Mouse (Mus musculus): ENCODE measurements around the gene D17H6S53E. TPM values are rescaled to one million over a fixed set of nuclear protein-coding genes. Genes with fewer than 3 reads are reported as not detected.

Gene D17H6S53E
- polyA plus RNA-seq, 1 experiment from 2014 or later, result 5.3 TPM

DNA sequence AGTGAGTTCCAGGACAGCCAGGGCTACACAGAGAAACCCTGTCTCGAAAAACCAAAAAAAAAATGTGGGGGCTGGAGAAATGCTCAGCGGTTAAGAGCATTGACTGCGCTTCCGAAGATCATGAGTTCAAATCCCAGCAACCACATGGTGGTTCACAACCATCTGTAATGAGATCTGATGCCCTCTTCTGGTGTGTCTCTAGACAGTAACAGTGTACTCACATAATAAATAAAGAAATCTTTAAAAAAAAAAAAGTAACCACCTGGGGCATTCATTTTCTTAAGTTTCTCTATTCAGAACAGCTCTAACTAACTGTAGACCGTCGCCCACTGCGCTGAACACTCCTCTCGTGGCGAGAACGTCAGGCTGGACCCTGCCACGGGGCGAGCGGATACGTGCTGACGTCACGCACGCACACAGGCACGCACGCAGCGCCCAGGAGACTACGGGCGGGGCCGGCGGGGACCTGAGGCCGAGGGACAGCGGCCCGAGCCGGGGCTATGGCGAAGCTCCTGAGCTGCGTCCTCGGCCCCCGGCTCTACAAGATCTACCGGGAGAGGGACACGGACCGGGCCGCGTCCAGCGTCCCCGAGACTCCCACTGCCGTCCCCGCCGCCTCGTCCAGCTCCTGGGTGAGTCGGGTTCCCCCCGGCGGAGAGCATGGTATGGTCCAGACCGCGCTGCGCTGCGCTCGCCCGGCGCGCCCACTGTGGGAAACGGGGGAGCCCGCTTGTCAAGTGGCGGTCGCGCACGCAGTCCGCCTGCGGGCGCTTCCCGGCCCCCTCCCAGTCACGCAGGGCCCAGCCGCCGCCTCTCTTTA lies 37.1 kb upstream of the D17H6S53E start, which contains the start of gene Abhd16a:
Gene Abhd16a (plus strand): TSS at position 439 of the 820 bp plus-strand sequence.
- Histone ChIP-seq H3K4me3 (replicated peaks) (peak within 1 kb of the TSS; percentile 55), H3K27ac (peak within 1 kb of the TSS; percentile 91), H3K27me3 (peaks cover 3% of the 10 kb centered on the region; the same call in 1 of the 2 replicates), H3K36me3 (replicated peaks) (peaks cover 22% of the 10 kb centered on the region), H3K4me2 (peak within 1 kb of the TSS; percentile 62), H3K9me3 (no peaks in the 10 kb centered on the region), H3K4me1 (peaks cover 13% of the 10 kb centered on the region), H3K9ac (peak within 1 kb of the TSS; percentile 68)
- 3% methylated on average over 65 of the region's 67 CpGs for WGBS
- ATAC-seq (ENCODE audit: low FRiP score), result peak; percentile 99

DNA sequence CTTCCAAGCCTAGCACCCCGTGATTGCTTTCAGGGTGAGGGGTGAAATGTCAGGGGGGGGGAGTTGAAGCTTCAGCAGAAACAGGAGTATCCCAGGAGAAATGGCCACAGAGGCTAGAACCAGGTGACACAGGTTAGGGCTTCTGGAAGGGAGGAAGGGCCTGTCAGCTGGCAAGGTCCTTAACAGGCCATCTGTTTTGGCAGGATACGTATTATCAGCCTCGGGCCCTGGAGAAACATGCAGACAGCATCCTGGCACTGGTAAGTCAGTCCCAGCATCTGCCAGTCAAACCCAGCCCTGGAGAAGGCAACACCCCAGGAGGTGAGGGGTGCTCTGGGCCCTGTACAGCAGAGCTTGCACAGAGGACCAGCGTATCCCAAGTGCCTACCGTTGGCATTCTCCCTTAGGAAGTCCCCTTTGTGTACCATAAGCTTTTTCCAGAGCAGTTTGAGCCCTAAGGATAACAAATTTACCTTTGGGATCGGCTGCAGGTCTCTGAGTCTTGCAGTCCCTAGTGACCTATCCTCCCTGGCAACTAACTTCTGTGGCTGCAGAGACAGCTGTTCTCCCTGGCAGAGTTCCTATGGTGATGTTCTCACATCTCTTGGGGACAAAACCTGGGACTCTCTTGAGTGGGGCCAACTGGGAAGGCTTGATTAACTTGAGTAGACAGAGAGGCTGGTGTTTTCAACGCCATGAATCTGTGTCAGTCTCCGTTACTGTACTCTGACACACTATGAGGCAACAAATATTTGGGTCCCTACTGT lies 35.8 kb upstream of the D17H6S53E start:
- H3K27ac ChIP-seq, result no peak overlapping the region
- peaks cover 35% of the 10 kb centered on the region for H3K36me3 ChIP-seq (replicated peaks)
- peaks cover 13% of the 10 kb centered on the region for H3K4me1 ChIP-seq
- peaks cover under 1% of the 10 kb centered on the region; the same call in 1 of the 2 replicates for H3K27me3 ChIP-seq
- 78% methylated on average over 8 of the region's 8 CpGs for WGBS
- no peak for ATAC-seq (ENCODE audit: low FRiP score)
- peak overlapping the region; percentile 55 for H3K4me3 ChIP-seq (replicated peaks)
- no peaks in the 10 kb centered on the region for H3K9me3 ChIP-seq
- peak overlapping the region; percentile 62 for H3K4me2 ChIP-seq
- peak overlapping the region; percentile 68 for H3K9ac ChIP-seq

DNA sequence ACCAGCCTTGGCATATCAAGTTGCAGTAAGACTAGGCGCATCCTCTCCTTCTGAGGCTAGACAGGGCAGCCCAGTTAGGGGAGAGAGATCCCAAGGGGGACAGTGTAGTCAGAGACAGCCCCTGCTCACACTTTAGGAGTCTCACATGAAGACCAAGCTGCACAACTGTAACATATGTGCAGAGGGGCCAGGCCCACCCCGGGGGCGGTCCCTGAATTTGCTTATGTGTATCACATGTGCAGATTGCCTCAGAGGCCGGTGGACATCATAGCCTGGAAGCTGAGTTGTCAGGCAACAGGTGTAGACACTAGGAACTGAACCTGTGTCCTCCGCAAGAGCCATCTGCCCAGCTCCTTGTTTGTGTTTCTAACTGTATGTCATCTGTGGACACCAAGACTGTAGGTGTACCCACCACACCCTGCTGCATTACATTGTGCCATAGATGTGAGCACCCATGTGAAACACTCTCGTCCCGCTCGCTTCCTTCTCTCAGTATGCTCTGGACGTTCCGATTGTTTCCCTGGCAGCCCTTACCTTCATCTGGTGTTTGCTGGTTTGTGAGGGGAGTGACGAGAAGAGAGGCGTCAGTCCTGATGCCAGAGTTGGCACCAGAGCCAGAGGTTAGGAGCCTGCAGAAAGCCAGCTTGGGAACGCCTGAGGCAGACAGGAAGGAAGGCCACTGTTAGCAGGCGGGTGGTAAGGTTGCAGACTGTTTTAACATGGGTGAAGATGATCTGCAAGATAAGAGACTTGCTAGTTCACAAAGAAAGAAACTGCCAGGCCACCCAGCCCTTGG lies 33.6 kb upstream of the D17H6S53E start:
- Histone ChIP-seq H3K27me3 (no peaks in the 10 kb centered on the region), H3K36me3 (replicated peaks) (peaks cover 56% of the 10 kb centered on the region), H3K27ac (no peak overlapping the region), H3K9ac (no peak overlapping the region), H3K4me1 (peaks cover 13% of the 10 kb centered on the region), H3K4me2 (no peak overlapping the region), H3K9me3 (no peaks in the 10 kb centered on the region), H3K4me3 (replicated peaks) (no peak overlapping the region)
- 93% methylated on average over 14 of the region's 14 CpGs for WGBS
- no peak for ATAC-seq (ENCODE audit: low FRiP score)

DNA sequence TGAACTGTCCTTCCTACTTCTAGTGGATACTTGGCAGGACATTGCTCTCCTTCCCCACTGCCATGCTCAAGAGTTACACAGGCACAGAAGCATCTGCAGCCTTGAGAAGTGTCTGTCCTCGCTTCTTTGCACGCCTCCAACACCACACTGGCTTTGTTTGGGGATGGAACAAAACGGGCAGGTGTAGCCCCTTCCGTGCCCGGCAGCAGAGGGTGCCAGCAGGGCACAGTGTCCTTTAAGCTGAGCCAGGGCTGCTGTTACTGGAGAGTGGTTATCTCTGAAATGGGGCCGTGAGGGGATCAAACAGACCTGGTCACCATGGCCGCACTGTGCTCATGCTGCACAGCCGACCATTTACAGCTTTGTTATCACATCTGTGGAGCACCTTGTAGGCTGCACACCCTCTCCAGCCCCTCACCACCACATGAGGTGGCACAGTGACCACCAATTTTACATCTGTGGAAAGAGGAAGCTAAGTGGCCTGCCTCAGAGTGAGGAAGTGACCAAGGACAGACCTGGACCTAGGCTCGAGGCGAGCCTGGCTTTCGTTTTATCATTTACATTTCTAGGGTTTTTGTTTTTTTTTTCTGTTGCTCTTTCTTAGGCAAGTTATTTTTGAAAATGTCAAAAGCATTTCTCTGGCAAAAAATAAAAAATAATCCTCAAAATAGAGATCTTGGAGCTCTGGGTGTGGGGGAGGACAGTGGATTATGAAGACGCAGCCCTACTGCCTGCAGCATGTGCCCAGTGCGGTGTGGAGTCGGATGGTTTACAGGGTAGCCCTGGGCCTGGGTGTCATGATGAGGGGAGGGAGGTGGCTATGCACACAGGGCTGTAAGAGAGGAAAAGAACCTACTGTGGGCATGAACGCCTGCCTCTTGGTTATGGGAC lies 31.5 kb upstream of the D17H6S53E start:
- H3K4me3 ChIP-seq (replicated peaks), result no peak overlapping the region
- H3K36me3 ChIP-seq (replicated peaks), result peaks cover 77% of the 10 kb centered on the region
- H3K27me3 ChIP-seq, result no peaks in the 10 kb centered on the region
- no peaks in the 10 kb centered on the region for H3K9me3 ChIP-seq
- 94% methylated on average over 15 of the region's 15 CpGs for WGBS
- H3K4me2 ChIP-seq, result no peak overlapping the region
- no peak for ATAC-seq (ENCODE audit: low FRiP score)
- H3K4me1 ChIP-seq, result peaks cover 12% of the 10 kb centered on the region
- no peak overlapping the region for H3K9ac ChIP-seq
- no peak overlapping the region for H3K27ac ChIP-seq

DNA sequence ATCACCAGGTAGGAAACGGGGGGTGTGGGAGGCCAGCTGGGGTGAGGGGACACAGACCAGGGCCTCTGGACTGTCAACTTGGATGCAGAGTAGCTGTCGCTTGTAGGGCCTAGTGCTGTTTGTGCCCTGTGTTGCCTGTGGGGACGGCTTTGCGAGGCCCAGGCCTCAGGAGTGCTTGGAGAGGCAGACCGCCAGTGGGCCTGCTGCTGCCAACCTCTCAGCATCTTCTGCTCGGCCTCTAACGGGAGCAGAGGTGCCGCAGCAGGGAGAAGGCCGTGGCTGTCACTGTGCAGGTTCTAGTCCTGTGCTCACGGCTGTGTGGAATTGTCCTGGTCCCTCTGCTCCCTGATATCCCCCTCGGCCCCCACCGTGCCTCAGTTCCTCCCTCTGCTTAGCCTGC lies 29.6 kb upstream of the D17H6S53E start:
- no peaks in the 10 kb centered on the region for H3K4me1 ChIP-seq
- no peaks in the 10 kb centered on the region for H3K9me3 ChIP-seq
- no peak overlapping the region for H3K9ac ChIP-seq
- no peak for ATAC-seq (ENCODE audit: low FRiP score)
- H3K27ac ChIP-seq, result no peak overlapping the region
- no peak overlapping the region for H3K4me2 ChIP-seq
- peaks cover 94% of the 10 kb centered on the region for H3K36me3 ChIP-seq (replicated peaks)
- H3K27me3 ChIP-seq, result no peaks in the 10 kb centered on the region
- 79% methylated on average over 12 of the region's 12 CpGs for WGBS
- no peak overlapping the region for H3K4me3 ChIP-seq (replicated peaks)

DNA sequence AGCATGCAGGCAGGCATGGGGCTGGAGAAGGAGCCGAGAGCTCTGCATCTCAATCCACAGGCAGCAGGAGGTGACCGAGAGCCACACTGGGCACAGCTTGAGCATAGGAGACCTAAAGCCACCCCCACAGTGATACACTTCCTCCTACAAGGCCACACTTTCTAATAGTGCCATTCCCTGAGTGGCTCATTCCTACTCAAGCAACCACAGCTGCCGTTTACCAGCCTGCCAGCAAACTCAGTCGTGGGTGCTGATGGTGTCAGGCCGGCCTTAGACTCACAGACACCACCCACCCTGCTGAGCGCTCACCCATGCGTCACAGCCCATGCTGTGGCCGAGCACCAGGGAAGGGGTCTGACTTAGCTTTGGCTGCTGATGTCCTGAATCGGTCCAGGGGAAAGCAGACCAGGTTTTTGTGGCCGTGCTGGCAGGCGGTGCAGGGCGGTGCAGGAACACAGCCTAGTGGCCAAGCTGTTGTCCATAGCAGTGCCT lies 29.0 kb upstream of the D17H6S53E start:
- Histone ChIP-seq H3K27me3 (no peaks in the 10 kb centered on the region), H3K27ac (no peak overlapping the region), H3K9ac (no peak overlapping the region), H3K4me1 (no peaks in the 10 kb centered on the region), H3K9me3 (no peaks in the 10 kb centered on the region), H3K4me3 (replicated peaks) (no peak overlapping the region), H3K36me3 (replicated peaks) (peaks cover 94% of the 10 kb centered on the region), H3K4me2 (no peak overlapping the region)
- ATAC-seq (ENCODE audit: low FRiP score), result no peak
- WGBS, result 77% methylated on average over 12 of the region's 12 CpGs

DNA sequence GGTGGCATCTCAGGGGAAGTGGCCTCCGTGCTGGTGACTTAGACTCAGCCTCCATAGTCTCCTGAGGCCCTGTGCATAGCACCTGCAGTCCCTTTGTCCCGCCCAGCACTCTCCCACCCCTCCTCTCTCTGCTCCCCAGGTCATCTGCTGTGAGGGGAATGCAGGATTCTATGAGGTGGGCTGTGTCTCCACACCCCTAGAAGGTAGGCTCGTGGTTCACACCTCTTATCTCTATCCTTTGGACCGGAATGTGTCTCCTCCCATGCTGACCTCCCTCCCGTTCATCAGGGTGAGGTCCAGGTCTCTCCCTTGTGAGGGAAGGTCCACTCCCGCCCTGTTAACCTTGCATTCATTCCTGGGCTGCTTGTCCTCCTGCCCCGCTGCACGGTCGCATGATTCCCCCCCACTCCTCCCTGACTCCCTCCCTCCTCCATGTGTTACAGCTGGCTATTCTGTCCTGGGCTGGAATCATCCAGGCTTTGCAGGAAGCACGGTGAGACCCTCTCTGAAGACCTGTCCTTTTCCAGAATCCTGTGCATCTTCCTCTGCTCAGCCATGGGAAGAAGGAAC lies 25.9 kb upstream of the D17H6S53E start:
- Histone ChIP-seq H3K4me1 (no peaks in the 10 kb centered on the region), H3K9me3 (no peaks in the 10 kb centered on the region), H3K27me3 (no peaks in the 10 kb centered on the region), H3K36me3 (replicated peaks) (peaks cover 85% of the 10 kb centered on the region), H3K4me3 (replicated peaks) (no peak overlapping the region), H3K9ac (no peak overlapping the region), H3K27ac (no peak overlapping the region), H3K4me2 (no peak overlapping the region)
- 75% methylated on average over 10 of the region's 10 CpGs for WGBS
- no peak for ATAC-seq (ENCODE audit: low FRiP score)

DNA sequence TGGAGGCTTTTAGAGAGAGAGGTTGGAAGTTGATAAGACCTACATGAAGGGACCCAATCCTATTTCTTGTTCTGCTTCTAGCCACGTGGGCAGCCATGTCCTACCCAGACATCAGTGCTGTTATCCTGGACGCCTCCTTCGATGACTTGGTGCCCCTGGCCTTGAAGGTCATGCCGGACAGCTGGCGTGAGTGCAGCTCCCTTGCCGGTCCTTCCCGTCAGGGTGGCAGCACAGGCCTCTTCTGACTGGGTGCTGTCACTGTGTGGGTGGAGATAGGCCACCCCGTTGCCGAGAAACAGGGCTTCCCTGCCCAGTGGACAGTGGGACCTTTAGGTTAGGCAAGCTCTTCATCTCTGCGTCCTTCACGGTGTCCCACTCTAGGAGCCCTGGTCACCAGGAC lies 25.0 kb upstream of the D17H6S53E start:
- Histone ChIP-seq H3K27ac (no peak overlapping the region), H3K4me3 (replicated peaks) (no peak overlapping the region), H3K9ac (no peak overlapping the region), H3K36me3 (replicated peaks) (peaks cover 78% of the 10 kb centered on the region), H3K9me3 (no peaks in the 10 kb centered on the region), H3K4me1 (peaks cover 6% of the 10 kb centered on the region; the same call in 1 of the 2 replicates), H3K4me2 (no peak overlapping the region), H3K27me3 (no peaks in the 10 kb centered on the region)
- no peak for ATAC-seq (ENCODE audit: low FRiP score)
- WGBS, result 95% methylated on average over 11 of the region's 11 CpGs

DNA sequence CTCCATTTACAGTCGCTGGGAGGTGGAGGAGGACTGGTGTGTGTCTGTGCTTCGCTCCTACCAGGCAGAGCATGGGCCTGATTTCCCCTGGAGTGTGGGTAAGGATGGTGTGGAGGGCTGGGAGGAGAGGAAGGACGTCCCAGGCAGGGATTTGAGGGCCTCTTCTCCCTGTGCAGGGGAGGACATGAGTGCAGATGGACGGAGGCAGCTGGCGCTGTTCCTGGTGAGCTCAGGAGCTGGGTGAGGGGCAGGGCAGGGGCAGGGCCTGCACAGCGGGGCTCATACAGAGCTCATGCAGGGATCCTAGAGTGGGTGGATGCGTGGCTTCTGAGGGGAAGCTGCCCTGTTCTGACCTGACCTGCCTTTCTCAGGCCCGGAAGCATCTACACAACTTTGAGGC lies 23.9 kb upstream of the D17H6S53E start:
- no peaks in the 10 kb centered on the region for H3K27me3 ChIP-seq
- H3K4me3 ChIP-seq (replicated peaks), result no peak overlapping the region
- H3K27ac ChIP-seq, result no peak overlapping the region
- H3K9ac ChIP-seq, result no peak overlapping the region
- H3K4me1 ChIP-seq, result peaks cover 8% of the 10 kb centered on the region; the same call in 1 of the 2 replicates
- ATAC-seq (ENCODE audit: low FRiP score), result no peak
- H3K36me3 ChIP-seq (replicated peaks), result peaks cover 67% of the 10 kb centered on the region
- no peak overlapping the region for H3K4me2 ChIP-seq
- 81% methylated on average over 8 of the region's 8 CpGs for WGBS
- no peaks in the 10 kb centered on the region for H3K9me3 ChIP-seq

DNA sequence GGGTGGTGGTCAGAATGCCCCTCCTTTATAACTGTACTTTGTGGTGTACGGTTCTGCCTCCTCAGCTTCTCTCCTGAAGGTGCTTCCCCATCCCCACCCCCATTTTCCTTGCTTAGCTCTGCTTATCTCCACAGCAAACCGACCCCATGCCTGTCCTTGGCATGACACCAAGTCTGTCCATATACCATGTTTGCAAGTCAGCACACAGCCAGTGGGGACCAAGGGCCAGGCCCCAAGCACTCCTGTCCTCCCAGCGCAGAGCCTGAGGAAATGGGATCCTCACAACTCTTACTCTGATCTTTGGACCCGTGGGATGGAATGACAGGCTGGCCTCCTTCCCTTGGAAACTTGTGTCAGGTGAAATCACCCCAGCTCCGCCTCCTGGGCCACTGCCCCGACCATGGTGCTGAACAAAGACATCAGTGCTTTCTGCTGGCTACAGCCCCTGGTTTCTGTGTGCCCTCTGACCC lies 22.9 kb upstream of the D17H6S53E start:
- H3K9ac ChIP-seq, result no peak overlapping the region
- peaks cover 8% of the 10 kb centered on the region; the same call in 1 of the 2 replicates for H3K4me1 ChIP-seq
- no peaks in the 10 kb centered on the region for H3K9me3 ChIP-seq
- 79% methylated on average over 6 of the region's 6 CpGs for WGBS
- no peaks in the 10 kb centered on the region for H3K27me3 ChIP-seq
- peaks cover 57% of the 10 kb centered on the region for H3K36me3 ChIP-seq (replicated peaks)
- no peak overlapping the region for H3K4me3 ChIP-seq (replicated peaks)
- no peak overlapping the region for H3K4me2 ChIP-seq
- ATAC-seq (ENCODE audit: low FRiP score), result no peak
- H3K27ac ChIP-seq, result no peak overlapping the region

DNA sequence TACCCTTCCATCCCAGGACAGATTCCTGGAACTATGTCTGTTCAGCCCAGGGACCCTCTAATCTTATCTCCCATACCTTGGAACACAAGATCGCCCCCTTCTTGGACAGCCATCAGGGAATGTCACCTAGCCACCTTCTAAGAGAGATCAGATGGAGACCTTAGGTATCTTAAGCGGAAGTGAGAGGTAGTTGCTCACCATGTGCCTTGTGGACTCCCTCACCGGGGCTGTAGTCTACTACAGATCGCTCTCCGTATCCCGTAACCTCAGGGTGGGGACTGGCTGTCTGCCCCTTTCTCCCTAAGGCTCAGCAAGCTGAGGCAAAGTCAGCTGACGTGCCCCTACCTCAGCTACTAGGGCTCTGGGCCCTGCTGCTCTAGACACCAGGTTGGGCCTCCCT lies 22.1 kb upstream of the D17H6S53E start:
- Histone ChIP-seq H3K27me3 (no peaks in the 10 kb centered on the region), H3K36me3 (replicated peaks) (peaks cover 49% of the 10 kb centered on the region), H3K27ac (no peak overlapping the region), H3K4me3 (replicated peaks) (no peak overlapping the region), H3K4me1 (peaks cover 8% of the 10 kb centered on the region; the same call in 1 of the 2 replicates), H3K9ac (no peak overlapping the region), H3K4me2 (no peak overlapping the region), H3K9me3 (no peaks in the 10 kb centered on the region)
- ATAC-seq (ENCODE audit: low FRiP score), result no peak
- WGBS, result 91% methylated on average over 7 of the region's 7 CpGs
